Mouse (Mus musculus): ENCODE results near the gene Pa2g4. TPM values are rescaled to one million over a fixed set of nuclear protein-coding genes. Genes with fewer than 3 reads are reported as not detected.

Pa2g4 gene
- polyA plus RNA-seq, 1 experiment from 2014 or later = 142 TPM

DNA sequence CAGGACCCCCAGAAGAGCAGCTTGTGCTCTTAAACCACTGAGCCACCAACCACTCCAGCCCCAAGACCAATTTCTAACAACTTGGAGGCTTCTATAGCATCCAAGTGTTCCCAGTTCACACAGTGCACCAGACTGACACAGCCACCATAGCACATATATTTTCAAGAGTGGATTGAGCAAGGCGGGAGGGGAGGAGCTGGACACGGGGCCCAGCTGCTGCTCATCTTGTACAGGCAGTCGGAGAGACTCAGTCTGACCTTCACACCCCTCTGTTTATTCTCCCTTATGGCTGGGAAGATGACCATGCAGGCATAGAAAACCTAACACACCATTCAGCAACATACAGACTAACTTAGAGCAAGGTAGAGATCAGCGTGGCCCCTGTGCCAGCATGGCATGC, 56.0 kb downstream of the Pa2g4 start:
- Histone ChIP-seq H3K9me3 (ENCODE audit: control insufficient read depth, low read length) (no peaks in the 10 kb centered on the region), H3K4me3 (replicated peaks; ENCODE audit: low read depth, low read length) (no peak overlapping the region), H3K4me2 (ENCODE audit: low read length) (no peak overlapping the region), H3K36me3 (ENCODE audit: control insufficient read depth, insufficient read depth, low read length) (peaks cover 8% of the 10 kb centered on the region), H3K27me3 (ENCODE audit: control insufficient read depth, insufficient read depth, low read length) (no peaks in the 10 kb centered on the region), H3K27ac (replicated peaks; ENCODE audit: low read depth, low read length) (no peak overlapping the region), H3K4me1 (ENCODE audit: control insufficient read depth, insufficient read depth, low read length) (no peaks in the 10 kb centered on the region), H3K9ac (replicated peaks; ENCODE audit: low read length) (no peak overlapping the region)
- no peak for DNase-seq
- WGBS = 90% methylated on average over 4 of the region's 4 CpGs
- no peak for ATAC-seq (ENCODE audit: low FRiP score, low TSS enrichment)

DNA sequence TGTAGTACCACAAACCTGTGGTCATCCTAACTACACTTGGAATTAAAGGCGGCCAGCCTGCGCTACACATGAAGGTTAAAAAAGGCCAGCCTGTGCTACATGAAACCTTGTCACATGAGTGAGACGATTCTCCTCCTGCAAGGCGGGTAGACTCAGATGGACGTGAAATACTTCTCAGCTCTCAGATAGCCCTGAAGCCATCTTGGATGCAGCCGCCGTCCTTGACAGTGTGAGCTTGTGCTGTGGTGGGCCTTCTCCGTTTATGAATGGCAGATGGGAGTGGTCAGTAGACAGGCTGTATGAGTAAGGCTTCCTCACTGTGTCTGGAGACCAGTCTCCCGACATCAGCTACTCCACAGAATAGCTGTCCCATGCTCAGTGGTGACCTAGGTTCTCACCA, 56.6 kb downstream of the Pa2g4 start:
- Histone ChIP-seq H3K36me3 (ENCODE audit: control insufficient read depth, insufficient read depth, low read length) (peaks cover 8% of the 10 kb centered on the region), H3K9ac (replicated peaks; ENCODE audit: low read length) (no peak overlapping the region), H3K9me3 (ENCODE audit: control insufficient read depth, low read length) (no peaks in the 10 kb centered on the region), H3K4me3 (replicated peaks; ENCODE audit: low read depth, low read length) (no peak overlapping the region), H3K27me3 (ENCODE audit: control insufficient read depth, insufficient read depth, low read length) (no peaks in the 10 kb centered on the region), H3K27ac (replicated peaks; ENCODE audit: low read depth, low read length) (no peak overlapping the region), H3K4me2 (ENCODE audit: low read length) (no peak overlapping the region), H3K4me1 (ENCODE audit: control insufficient read depth, insufficient read depth, low read length) (no peaks in the 10 kb centered on the region)
- 87% methylated on average over 9 of the region's 9 CpGs for WGBS
- DNase-seq (no peak), ATAC-seq (ENCODE audit: low FRiP score, low TSS enrichment) (no peak)

DNA sequence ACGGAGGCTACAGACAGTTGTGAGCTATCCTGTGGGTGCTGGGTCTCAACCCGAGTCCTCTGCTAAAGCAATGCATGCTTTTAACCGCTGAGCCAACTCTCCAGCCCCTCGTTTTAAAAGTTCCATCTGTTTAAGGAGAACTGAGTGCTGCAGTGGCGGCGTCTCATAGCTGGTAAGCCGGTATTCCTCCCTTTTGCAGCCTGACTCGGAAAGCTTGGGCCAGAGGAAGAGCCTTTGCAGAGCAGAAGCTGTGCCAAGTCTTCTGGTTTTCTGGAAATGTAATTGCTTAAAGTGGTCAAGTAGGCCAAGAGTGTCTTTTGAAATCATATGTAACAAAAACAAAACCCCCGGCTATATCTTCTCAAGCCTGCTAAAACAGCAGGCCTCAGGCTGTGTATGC, 57.5 kb downstream of the Pa2g4 start:
- Histone ChIP-seq H3K9me3 (ENCODE audit: control insufficient read depth, low read length) (no peaks in the 10 kb centered on the region), H3K9ac (replicated peaks; ENCODE audit: low read length) (no peak overlapping the region), H3K36me3 (ENCODE audit: control insufficient read depth, insufficient read depth, low read length) (peaks cover 5% of the 10 kb centered on the region), H3K27ac (replicated peaks; ENCODE audit: low read depth, low read length) (no peak overlapping the region), H3K4me1 (ENCODE audit: control insufficient read depth, insufficient read depth, low read length) (no peaks in the 10 kb centered on the region), H3K27me3 (ENCODE audit: control insufficient read depth, insufficient read depth, low read length) (no peaks in the 10 kb centered on the region), H3K4me2 (ENCODE audit: low read length) (no peak overlapping the region), H3K4me3 (replicated peaks; ENCODE audit: low read depth, low read length) (no peak overlapping the region)
- DNase-seq = no peak
- no peak for ATAC-seq (ENCODE audit: low FRiP score, low TSS enrichment)
- WGBS = 87% methylated on average over 9 of the region's 9 CpGs

Small RNAs within 50 kb of the gene (microRNA-seq; reads per million reads assigned to microRNA genes)
- gene Gm47275 (not detected), gene Mir6916 (not detected), gene Mir6917 (not detected)

Other genes starting within 250 kb of the Pa2g4 start
- 193 and 194 TPM in 2 replicates for gene Cnpy2, start 243.5 kb downstream of the Pa2g4 start, polyA plus RNA-seq (2014; fragmentation: Nextera tagmentation; extraction: Ambion mirVana)
- 221 and 247 TPM in 2 replicates for gene Cs, start 228.3 kb downstream of the Pa2g4 start, polyA plus RNA-seq (2014; fragmentation: Nextera tagmentation; extraction: Ambion mirVana)
- gene Coq10a, start 197.0 kb downstream of the Pa2g4 start, polyA plus RNA-seq (2014; fragmentation: Nextera tagmentation; extraction: Ambion mirVana) = 50.5 and 53.0 TPM in 2 replicates
- 13.3 and 14.1 TPM in 2 replicates for gene Ankrd52, start 188.9 kb downstream of the Pa2g4 start, polyA plus RNA-seq (2014; fragmentation: Nextera tagmentation; extraction: Ambion mirVana)
- not detected in 2 replicates for gene Slc39a5, start 164.8 kb downstream of the Pa2g4 start, polyA plus RNA-seq (2014; fragmentation: Nextera tagmentation; extraction: Ambion mirVana)
- gene Nabp2, start 154.5 kb downstream of the Pa2g4 start, polyA plus RNA-seq (2014; fragmentation: Nextera tagmentation; extraction: Ambion mirVana) = 142 and 144 TPM in 2 replicates
- 80.3 and 96.2 TPM in 2 replicates for gene Rnf41, start 154.3 kb downstream of the Pa2g4 start, polyA plus RNA-seq (2014; fragmentation: Nextera tagmentation; extraction: Ambion mirVana)
- gene Smarcc2, start 106.7 kb downstream of the Pa2g4 start, polyA plus RNA-seq (2014; fragmentation: Nextera tagmentation; extraction: Ambion mirVana) = 172 and 229 TPM in 2 replicates
- 750 and 787 TPM in 2 replicates for gene Myl6, start 71.8 kb downstream of the Pa2g4 start, polyA plus RNA-seq (2014; fragmentation: Nextera tagmentation; extraction: Ambion mirVana)
- 5.3 and 6.8 TPM in 2 replicates for gene Myl6b, start 67.3 kb downstream of the Pa2g4 start, polyA plus RNA-seq (2014; fragmentation: Nextera tagmentation; extraction: Ambion mirVana)
- 6.0 and 10.9 TPM in 2 replicates for gene Esyt1, start 40.1 kb downstream of the Pa2g4 start, polyA plus RNA-seq (2014; fragmentation: Nextera tagmentation; extraction: Ambion mirVana)
- 17.6 and 19.6 TPM in 2 replicates for gene Zc3h10, start 18.2 kb downstream of the Pa2g4 start, polyA plus RNA-seq (2014; fragmentation: Nextera tagmentation; extraction: Ambion mirVana)
- 2,375 and 2,760 TPM in 2 replicates for gene Rpl41, start 16.7 kb downstream of the Pa2g4 start, polyA plus RNA-seq (2014; fragmentation: Nextera tagmentation; extraction: Ambion mirVana)
- 0.26 and 0.47 TPM in 2 replicates for gene Erbb3, start 23.7 kb upstream of the Pa2g4 start, polyA plus RNA-seq (2014; fragmentation: Nextera tagmentation; extraction: Ambion mirVana)
- 529 and 586 TPM in 2 replicates for gene Rps26, start 60.8 kb upstream of the Pa2g4 start, polyA plus RNA-seq (2014; fragmentation: Nextera tagmentation; extraction: Ambion mirVana)
- 21.2 and 23.6 TPM in 2 replicates for gene Ikzf4, start 80.0 kb upstream of the Pa2g4 start, polyA plus RNA-seq (2014; fragmentation: Nextera tagmentation; extraction: Ambion mirVana)
- 10.3 and 10.4 TPM in 2 replicates for gene Suox, start 108.1 kb upstream of the Pa2g4 start, polyA plus RNA-seq (2014; fragmentation: Nextera tagmentation; extraction: Ambion mirVana)
- 80.4 and 100 TPM in 2 replicates for gene Rab5b, start 130.3 kb upstream of the Pa2g4 start, polyA plus RNA-seq (2014; fragmentation: Nextera tagmentation; extraction: Ambion mirVana)
- gene Pmel, start 138.2 kb upstream of the Pa2g4 start, polyA plus RNA-seq (2014; fragmentation: Nextera tagmentation; extraction: Ambion mirVana) = 0.22 and 0.38 TPM in 2 replicates
- gene Cdk2, start 139.0 kb upstream of the Pa2g4 start, polyA plus RNA-seq (2014; fragmentation: Nextera tagmentation; extraction: Ambion mirVana) = 13.2 and 24.2 TPM in 2 replicates
- gene Dgka, start 178.9 kb upstream of the Pa2g4 start, polyA plus RNA-seq (2014; fragmentation: Nextera tagmentation; extraction: Ambion mirVana) = 5.7 and 6.2 TPM in 2 replicates
- 46.7 and 60.0 TPM in 2 replicates for gene Pym1, start 181.9 kb upstream of the Pa2g4 start, polyA plus RNA-seq (2014; fragmentation: Nextera tagmentation; extraction: Ambion mirVana)
- 0.22 and 0.41 TPM in 2 replicates for gene Mmp19, start 224.9 kb upstream of the Pa2g4 start, polyA plus RNA-seq (2014; fragmentation: Nextera tagmentation; extraction: Ambion mirVana)
- 38.6 and 42.7 TPM in 2 replicates for gene Dnajc14, start 238.1 kb upstream of the Pa2g4 start, polyA plus RNA-seq (2014; fragmentation: Nextera tagmentation; extraction: Ambion mirVana)
- gene Tmem198b, start 238.4 kb upstream of the Pa2g4 start, polyA plus RNA-seq (2014; fragmentation: Nextera tagmentation; extraction: Ambion mirVana) = 11.7 and 13.1 TPM in 2 replicates

All from midbrain, embryonic 14.5 days (tissue).